Mouse (Mus musculus) G1E (cell line): ENCODE measurements around the gene Cntln.

ENCODE experiments used
- CTCF ChIP-seq: IDR thresholded peaks from 2 replicates; pipeline ENCODE4 v1.5.1; 2012; ENCODE audit warnings: low read depth, low read length, inconsistent platforms, mixed read lengths
- GATA1 ChIP-seq: IDR thresholded peaks from 2 replicates; pipeline ENCODE4 v1.6.1; 2012; ENCODE audit warnings: borderline replicate concordance, low read length, inconsistent platforms, mixed read lengths
- POLR2AphosphoS5 ChIP-seq: IDR thresholded peaks from 2 replicates; pipeline ENCODE4 v1.6.1; 2012; ENCODE audit warnings: low read depth, low read length, inconsistent platforms; ENCODE audit not compliant: insufficient replicate concordance
- TAL1 ChIP-seq: conservative IDR thresholded peaks from 2 replicates; pipeline ENCODE4 v1.6.1; 2012; ENCODE audit warnings: low read depth, low read length, inconsistent platforms, mixed read lengths

GRCm38 (mm10) chr4:85175466-85175865 lies 291.4 kb downstream of the Cntln start:
- no peak for TF ChIP-seq CTCF
- no peak for TF ChIP-seq GATA1
- no peak for TF ChIP-seq POLR2AphosphoS5
- TF ChIP-seq TAL1, result no peak
